Mouse (Mus musculus): ENCODE measurements around the gene Olfr1065. TPM values are rescaled to one million over a fixed set of nuclear protein-coding genes. Genes with fewer than 3 reads are reported as not detected.
"Not testable (repeated sequence)": the region's sequence is repeated elsewhere in the genome, so short reads cannot be mapped to it uniquely, and the experiment has no call there.

Olfr1065 gene
- polyA plus RNA-seq (2015; fragmentation: Nextera tagmentation; extraction: Ambion mirVana), result not detected in 2 replicates

DNA sequence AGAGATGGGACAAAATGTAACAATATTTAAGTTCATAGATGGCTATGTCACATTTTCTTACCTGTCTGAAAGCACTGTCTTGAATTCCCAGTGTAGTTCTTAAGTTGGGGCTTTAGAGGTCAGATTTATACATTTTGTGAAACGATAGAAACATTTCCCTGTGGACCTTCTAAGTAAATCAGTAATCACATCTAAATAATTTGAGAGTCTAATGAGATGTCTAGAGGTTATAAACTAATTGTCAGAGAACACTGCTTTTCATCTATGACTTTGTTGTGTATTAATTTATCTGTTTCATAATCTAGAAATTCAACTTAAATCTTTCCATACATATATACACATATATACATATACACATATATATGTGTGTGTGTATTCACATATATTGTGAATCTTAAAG lies at the start of gene Olfr1065:
TSS of gene Olfr1065 (minus strand) at position 101 of the 400 bp plus-strand sequence.
- 25% methylated on average over 1 of the region's 1 CpGs for WGBS
- not testable (repeated sequence) for H3K4me2 ChIP-seq; H3K27ac ChIP-seq; H3K27me3 ChIP-seq; ATAC-seq (ENCODE audit: borderline replicate concordance, extremely low read depth, low FRiP score, low TSS enrichment); H3K9me3 ChIP-seq; H3K36me3 ChIP-seq; H3K4me3 ChIP-seq; H3K4me1 ChIP-seq; H3K9ac ChIP-seq

DNA sequence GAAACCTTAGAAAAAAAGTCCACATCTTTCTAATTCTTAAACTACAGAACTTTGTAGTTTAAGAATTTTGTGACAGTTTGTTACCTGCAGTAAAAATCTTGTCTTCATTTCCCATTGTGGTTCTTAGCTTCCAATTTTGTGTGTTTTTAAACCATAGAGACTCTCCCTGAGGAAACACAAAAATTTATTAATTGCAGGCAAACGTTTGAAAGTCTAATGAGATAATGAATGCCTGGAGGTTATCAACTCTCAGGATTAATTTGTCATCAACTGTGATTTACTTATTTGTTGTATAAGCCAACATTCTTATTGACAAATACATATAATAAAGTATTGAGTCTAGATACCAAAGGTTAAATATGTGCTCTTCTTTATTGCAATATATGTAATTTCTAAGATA lies 36.9 kb upstream of the Olfr1065 start, which contains the start of gene Olfr228:
TSS of gene Olfr228 (minus strand) at position 101 of the 400 bp plus-strand sequence.
- 25% methylated on average over 1 of the region's 1 CpGs for WGBS

DNA sequence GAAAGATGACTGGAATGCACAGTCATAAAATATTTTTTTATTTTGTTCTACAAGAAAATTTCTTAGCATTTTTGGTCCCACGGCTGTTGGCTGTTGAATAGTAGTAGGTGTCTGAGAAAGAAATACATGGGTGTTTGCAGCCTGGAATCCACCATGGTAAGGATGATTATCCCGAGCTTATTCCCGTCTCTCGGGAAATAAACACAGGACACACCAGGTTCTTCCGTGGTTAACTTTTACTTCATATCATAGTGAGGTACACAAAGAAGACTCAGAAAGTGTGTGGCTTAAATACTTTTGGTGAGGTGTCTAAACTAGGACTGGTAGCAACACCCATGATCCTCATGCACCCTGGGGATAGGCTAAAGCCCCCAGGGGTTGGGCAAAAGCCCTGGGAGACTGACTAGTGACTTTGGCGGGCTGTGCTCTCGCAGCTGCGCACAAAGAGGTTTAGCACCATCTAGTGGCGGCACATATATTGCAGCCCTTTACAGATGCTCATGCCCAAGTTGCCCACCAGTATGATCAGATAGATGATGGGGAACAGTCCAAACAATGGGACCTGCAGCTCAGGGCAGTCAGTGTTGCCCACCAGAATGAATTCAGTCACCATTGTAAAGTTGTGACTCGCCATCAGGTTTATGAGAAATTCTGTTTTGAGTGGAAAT lies 14.2 kb upstream of the Olfr1065 start:
- WGBS, result 24% methylated on average over 10 of the region's 10 CpGs
- H3K9ac ChIP-seq, result no peak overlapping the region
- no peaks in the 10 kb centered on the region for H3K36me3 ChIP-seq
- ATAC-seq (ENCODE audit: borderline replicate concordance, extremely low read depth, low FRiP score, low TSS enrichment), result 0 out of 2 replicates have a peak, but pooled peaks have one; percentile 42
- H3K27me3 ChIP-seq, result no peaks in the 10 kb centered on the region
- H3K9me3 ChIP-seq, result no peaks in the 10 kb centered on the region
- H3K4me3 ChIP-seq, result no peak overlapping the region
- H3K4me1 ChIP-seq, result no peaks in the 10 kb centered on the region
- no peak overlapping the region for H3K27ac ChIP-seq
- H3K4me2 ChIP-seq, result peak overlapping the region; percentile 36; the same call in 1 of the 2 replicates

More for the DNA sequence above, 36.9 kb upstream of the Olfr1065 start, which contains the start of gene Olfr228:
- Histone ChIP-seq H3K27ac (no peak within 1 kb of the TSS), H3K27me3 (no peaks in the 10 kb centered on the region), H3K4me2 (no peak within 1 kb of the TSS), H3K9ac (no peak within 1 kb of the TSS), H3K9me3 (no peaks in the 10 kb centered on the region), H3K4me1 (no peaks in the 10 kb centered on the region), H3K36me3 (no peaks in the 10 kb centered on the region), H3K4me3 (no peak within 1 kb of the TSS)
- no peak for ATAC-seq (ENCODE audit: borderline replicate concordance, extremely low read depth, low FRiP score, low TSS enrichment)

DNA sequence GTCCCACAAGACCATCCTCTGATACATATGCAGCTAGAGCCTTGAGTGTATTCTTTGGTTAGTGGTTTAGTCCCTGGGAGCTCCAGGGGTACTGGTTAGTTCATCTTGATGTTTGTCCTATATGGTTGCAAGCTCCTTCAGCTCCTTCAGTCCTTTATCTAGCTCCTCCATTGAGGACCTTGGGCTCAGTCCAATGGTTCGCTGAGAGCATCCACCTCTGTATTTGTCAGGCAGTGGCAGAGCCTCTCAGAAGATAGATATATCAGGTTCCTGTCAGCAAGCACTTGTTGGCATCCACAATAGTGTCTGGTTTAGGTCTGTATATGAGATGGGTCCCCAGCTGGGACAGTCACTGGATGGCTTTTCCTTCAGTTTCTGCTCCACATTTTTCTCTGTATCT lies 10.0 kb upstream of the Olfr1065 start:
- no peaks in the 10 kb centered on the region for H3K27me3 ChIP-seq
- no peaks in the 10 kb centered on the region for H3K36me3 ChIP-seq
- no peak for ATAC-seq (ENCODE audit: borderline replicate concordance, extremely low read depth, low FRiP score, low TSS enrichment)
- no peaks in the 10 kb centered on the region for H3K4me1 ChIP-seq
- no peaks in the 10 kb centered on the region for H3K9me3 ChIP-seq
- no peak overlapping the region for H3K4me2 ChIP-seq
- WGBS, result 57% methylated on average over 1 of the region's 1 CpGs
- H3K27ac ChIP-seq, result no peak overlapping the region
- H3K9ac ChIP-seq, result no peak overlapping the region
- H3K4me3 ChIP-seq, result no peak overlapping the region

DNA sequence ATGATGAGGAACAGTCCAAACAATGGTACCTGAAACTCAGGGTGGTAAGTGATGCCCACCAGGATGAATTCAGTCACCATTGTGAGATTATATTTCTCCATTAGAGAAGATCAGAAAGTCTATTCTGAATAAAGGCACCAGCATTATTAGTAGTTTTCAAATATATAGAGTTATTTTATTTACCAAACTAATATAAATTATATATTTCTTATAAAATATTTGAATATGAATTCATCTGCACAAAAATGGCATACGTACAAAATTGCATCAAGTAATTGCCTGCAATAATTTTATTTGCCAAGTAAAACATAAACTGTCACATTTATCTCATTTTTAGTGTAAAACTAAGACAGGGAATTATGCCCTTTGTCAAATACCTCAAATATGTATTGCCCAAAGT lies 5.8 kb upstream of the Olfr1065 start, which contains the start of gene Olfr1066:
TSS of gene Olfr1066 (minus strand) at position 101 of the 400 bp plus-strand sequence.
- H3K4me1 ChIP-seq, result no peaks in the 10 kb centered on the region
- H3K9me3 ChIP-seq, result no peaks in the 10 kb centered on the region
- H3K36me3 ChIP-seq, result no peaks in the 10 kb centered on the region
- H3K9ac ChIP-seq, result no peak within 1 kb of the TSS
- H3K27ac ChIP-seq, result no peak within 1 kb of the TSS
- no peak within 1 kb of the TSS for H3K4me3 ChIP-seq
- ATAC-seq (ENCODE audit: borderline replicate concordance, extremely low read depth, low FRiP score, low TSS enrichment), result no peak
- no peaks in the 10 kb centered on the region for H3K27me3 ChIP-seq
- 71% methylated on average over 1 of the region's 1 CpGs for WGBS
- H3K4me2 ChIP-seq, result no peak within 1 kb of the TSS

DNA sequence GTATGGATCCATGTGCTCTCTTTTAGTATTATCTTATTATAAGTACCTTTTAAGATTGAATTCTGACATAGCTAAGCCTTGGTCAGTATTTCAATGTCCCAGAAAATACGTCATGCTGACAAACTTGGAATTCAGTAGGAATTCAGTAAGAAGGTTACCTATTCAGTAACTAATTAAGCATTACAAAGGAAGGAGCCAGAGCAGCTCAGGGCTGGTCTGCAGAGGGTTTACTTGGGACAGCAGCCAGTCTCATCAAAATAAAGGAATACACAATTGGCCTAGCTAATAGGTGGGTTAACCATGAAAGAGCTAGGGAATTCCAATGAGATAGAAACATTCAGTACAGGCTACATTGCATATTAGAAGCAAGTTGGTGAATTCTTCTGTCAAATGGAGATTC lies 8.3 kb downstream of the Olfr1065 start:
- WGBS, result 73% methylated on average over 1 of the region's 1 CpGs
- H3K27me3 ChIP-seq, H3K9ac ChIP-seq: not testable (repeated sequence)

DNA sequence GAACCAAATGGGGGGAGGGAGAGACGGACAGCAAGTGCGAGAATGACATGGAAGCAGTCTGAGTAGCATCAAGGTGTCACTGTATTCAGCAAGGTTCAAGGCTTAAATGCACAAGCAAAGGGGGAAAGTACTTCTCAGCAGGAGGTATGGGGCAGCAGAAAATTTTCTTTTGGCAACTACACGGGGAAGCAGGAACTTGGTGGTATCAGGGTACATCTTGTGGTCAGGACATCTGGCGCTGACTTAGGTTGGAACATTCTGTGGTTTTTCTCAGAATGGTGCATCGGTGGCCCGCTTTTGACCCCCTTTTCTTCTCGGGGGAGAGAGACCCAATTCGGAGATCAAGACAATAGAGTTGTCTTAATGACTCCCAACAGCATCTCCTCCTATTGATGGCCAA lies 21.9 kb downstream of the Olfr1065 start:
- H3K9ac ChIP-seq; H3K27me3 ChIP-seq; H3K27ac ChIP-seq; H3K4me1 ChIP-seq; H3K4me2 ChIP-seq; ATAC-seq (ENCODE audit: borderline replicate concordance, extremely low read depth, low FRiP score, low TSS enrichment); H3K9me3 ChIP-seq; H3K4me3 ChIP-seq; H3K36me3 ChIP-seq: not testable (repeated sequence)
- whole genome bisulfite sequencing, result 86% methylated on average over 8 of the region's 8 CpGs

More for the DNA sequence above, 8.3 kb downstream of the Olfr1065 start:
- not testable (repeated sequence) for ATAC-seq (ENCODE audit: borderline replicate concordance, extremely low read depth, low FRiP score, low TSS enrichment); H3K27ac ChIP-seq; H3K4me1 ChIP-seq; H3K36me3 ChIP-seq; H3K4me3 ChIP-seq; H3K9me3 ChIP-seq; H3K4me2 ChIP-seq

DNA sequence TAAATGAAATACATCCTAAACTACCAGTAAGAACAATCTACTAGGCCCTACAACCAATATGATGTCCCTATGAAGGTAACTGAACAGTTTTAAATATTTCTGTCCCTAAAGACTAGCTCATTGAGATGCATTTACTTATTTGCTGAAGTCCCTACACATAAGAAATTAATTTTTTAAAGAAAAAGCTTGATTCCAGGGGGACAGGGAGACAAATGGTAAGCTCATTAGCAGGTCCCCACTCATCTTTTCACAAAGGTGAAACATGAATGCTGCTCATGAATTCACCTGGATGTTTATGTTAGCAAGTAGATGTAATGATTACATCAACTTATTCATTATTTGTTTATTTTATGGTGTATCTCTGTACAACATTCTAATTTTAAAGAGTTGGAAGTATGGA lies 23.7 kb downstream of the Olfr1065 start, which contains the start of gene Olfr1062:
TSS of gene Olfr1062 (minus strand) at position 101 of the 400 bp plus-strand sequence.
- not testable (repeated sequence) for H3K4me1 ChIP-seq; H3K27ac ChIP-seq; ATAC-seq (ENCODE audit: borderline replicate concordance, extremely low read depth, low FRiP score, low TSS enrichment); H3K4me2 ChIP-seq; H3K9ac ChIP-seq; H3K36me3 ChIP-seq; H3K4me3 ChIP-seq; H3K27me3 ChIP-seq; H3K9me3 ChIP-seq

DNA sequence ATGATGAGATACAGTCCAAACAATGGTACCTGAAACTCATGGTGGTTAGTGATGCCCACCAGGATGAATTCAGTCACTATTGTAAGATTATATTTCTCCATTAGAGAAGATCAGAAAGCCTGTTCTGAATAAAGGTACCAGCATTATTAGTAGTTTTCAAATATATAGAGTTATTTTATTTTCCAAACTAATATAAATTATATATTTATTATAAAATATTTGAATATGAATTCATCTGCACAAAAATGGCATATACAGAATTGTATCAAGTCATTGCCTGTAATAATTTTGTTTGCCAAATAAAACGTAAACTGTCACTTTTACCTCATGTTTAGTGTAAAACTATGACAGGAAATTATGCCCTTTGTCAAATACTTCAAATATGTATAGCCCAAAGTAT lies 36.4 kb downstream of the Olfr1065 start, which contains the start of gene Olfr1061:
TSS of gene Olfr1061 (minus strand) at position 101 of the 400 bp plus-strand sequence.
- no peak within 1 kb of the TSS for H3K4me3 ChIP-seq
- no peak within 1 kb of the TSS for H3K4me2 ChIP-seq
- no peak for ATAC-seq (ENCODE audit: borderline replicate concordance, extremely low read depth, low FRiP score, low TSS enrichment)
- no peaks in the 10 kb centered on the region for H3K9me3 ChIP-seq
- no peak within 1 kb of the TSS for H3K27ac ChIP-seq
- 64% methylated on average over 1 of the region's 1 CpGs for WGBS
- H3K36me3 ChIP-seq, result no peaks in the 10 kb centered on the region
- H3K27me3 ChIP-seq, result no peaks in the 10 kb centered on the region
- no peaks in the 10 kb centered on the region for H3K4me1 ChIP-seq
- H3K9ac ChIP-seq, result no peak within 1 kb of the TSS

DNA sequence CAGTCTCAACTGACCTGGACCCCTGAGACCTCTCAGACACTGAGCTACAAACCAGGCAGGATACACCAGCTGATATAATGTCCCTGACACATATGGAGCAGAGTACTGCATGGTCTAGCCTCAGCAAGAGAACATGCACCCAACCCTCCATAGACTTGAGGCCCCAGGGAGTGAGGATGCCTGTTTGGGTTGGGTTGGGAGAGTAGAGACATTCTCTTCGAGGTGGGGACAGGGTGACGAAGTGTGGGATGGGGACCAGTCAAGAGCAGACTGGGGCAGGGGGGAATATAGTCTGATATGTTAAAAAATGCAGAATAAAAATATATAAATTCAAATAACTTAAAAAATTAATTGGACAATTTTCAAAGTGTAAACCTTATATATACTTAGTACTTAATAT lies 55.3 kb downstream of the Olfr1065 start:
- ATAC-seq (ENCODE audit: borderline replicate concordance, extremely low read depth, low FRiP score, low TSS enrichment), result no peak
- no peaks in the 10 kb centered on the region for H3K4me1 ChIP-seq
- no peaks in the 10 kb centered on the region for H3K9me3 ChIP-seq
- 75% methylated on average over 2 of the region's 2 CpGs for WGBS
- no peak overlapping the region for H3K4me3 ChIP-seq
- H3K27me3 ChIP-seq, result no peaks in the 10 kb centered on the region
- no peak overlapping the region for H3K4me2 ChIP-seq
- no peak overlapping the region for H3K27ac ChIP-seq
- no peak overlapping the region for H3K9ac ChIP-seq
- H3K36me3 ChIP-seq, result no peaks in the 10 kb centered on the region
